Comparison of ENCODE assay signal across 10 mouse cellular contexts in the genomic region with DNA sequence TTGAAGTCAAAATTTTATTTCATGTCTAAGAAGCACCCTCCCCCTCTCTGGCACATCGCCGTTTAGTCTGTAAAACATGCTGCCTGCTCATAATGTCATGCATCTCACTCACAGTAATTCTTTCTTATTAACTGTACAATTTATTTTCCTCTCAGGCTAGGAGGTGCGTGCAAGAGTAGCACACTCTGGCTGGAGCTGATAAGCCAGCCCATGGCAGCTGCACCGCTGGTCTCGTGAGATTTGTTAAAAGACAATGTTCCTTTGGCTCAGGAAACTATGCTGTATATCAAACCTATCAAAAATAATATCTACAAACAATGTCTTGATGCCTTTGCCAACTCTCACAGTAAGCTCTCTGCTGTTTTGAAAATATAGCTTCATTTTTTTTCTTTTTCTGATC.
A peak's percentile ranks its signal among the peaks of the same experiment; 100 is the strongest.
DNase-seq lines count a peak whose midpoint lies in the region; ATAC-seq and TF ChIP-seq lines count a peak whose summit lies in the region.
"Had no signal": no experiment of that assay in that cellular context is flagged by ENCODE, and none has a peak within 500 bp of the region (broad histone marks: within the 10 kb centered on the region; RNA-seq: fewer than 3 reads in every experiment).

No protein-coding gene starts in this region.

- no peaks in the 10 kb centered on the region for H3K27me3 ChIP-seq in embryonic facial prominence, embryonic 14.5 days (replicated peaks; ENCODE audit: control insufficient read depth, insufficient read depth, low read length)
- H3K27me3 ChIP-seq in embryonic facial prominence, embryonic 10.5 days (replicated peaks; ENCODE audit: low read depth, poor library complexity, severe bottlenecking), result no peaks in the 10 kb centered on the region
- no peaks in the 10 kb centered on the region for H3K27me3 ChIP-seq in G1E (ENCODE audit: insufficient read depth, low read length)
- no peaks in the 10 kb centered on the region for H3K27me3 ChIP-seq in hindbrain, embryonic 13.5 days

- no peak overlapping the region for H3K4me2 ChIP-seq in embryonic facial prominence, embryonic 14.5 days (ENCODE audit: low read depth, low read length)
- H3K4me2 ChIP-seq in hindbrain, embryonic 13.5 days, result no peak overlapping the region

- no peak overlapping the region for H3K9ac ChIP-seq in embryonic facial prominence, embryonic 14.5 days (ENCODE audit: low read depth, low read length)
- no peak overlapping the region for H3K9ac ChIP-seq in hindbrain, embryonic 13.5 days

- 58% methylated on average over 5 of the region's 5 CpGs for whole genome bisulfite sequencing in embryonic facial prominence, embryonic 14.5 days
- 85% methylated on average over 5 of the region's 5 CpGs for WGBS in embryonic facial prominence, embryonic 10.5 days
- 47% methylated on average over 5 of the region's 5 CpGs for WGBS in hindbrain, embryonic 13.5 days

- H3K4me1 ChIP-seq in embryonic facial prominence, embryonic 14.5 days (ENCODE audit: control insufficient read depth, insufficient read depth, low read length), result no peaks in the 10 kb centered on the region
- H3K4me1 ChIP-seq in embryonic facial prominence, embryonic 10.5 days, result no peaks in the 10 kb centered on the region
- H3K4me1 ChIP-seq in G1E (ENCODE audit: insufficient read depth, low read depth, low read length), result peaks cover 20% of the 10 kb centered on the region
- H3K4me1 ChIP-seq in hindbrain, embryonic 13.5 days (replicated peaks), result no peaks in the 10 kb centered on the region

- no peaks in the 10 kb centered on the region for H3K36me3 ChIP-seq in embryonic facial prominence, embryonic 14.5 days (ENCODE audit: control insufficient read depth, insufficient read depth, low read length)
- H3K36me3 ChIP-seq in embryonic facial prominence, embryonic 10.5 days (replicated peaks), result no peaks in the 10 kb centered on the region
- no peaks in the 10 kb centered on the region for H3K36me3 ChIP-seq in G1E (replicated peaks)
- H3K36me3 ChIP-seq in hindbrain, embryonic 13.5 days, result no peaks in the 10 kb centered on the region

- DNase-seq in embryonic facial prominence, embryonic 14.5 days (ENCODE audit: low spot score), result peak; percentile 43
- no peak for DNase-seq in embryonic facial prominence, embryonic 10.5 days (ENCODE audit: low spot score)
- peak; percentile 46 for DNase-seq in G1E (ENCODE audit: low spot score)
- DNase-seq in heart, adult 9 months (ENCODE audit: low spot score in 2 of 2), result no peak
- DNase-seq in left cerebral cortex, adult 9 months (ENCODE audit: low spot score in 2 of 2), result no peak
- DNase-seq in MN1 (ENCODE audit: low spot score), result no peak
- DNase-seq: B cell, adult 2 months; retina, postnatal 1 day had no signal

- H3K4me3 ChIP-seq in embryonic facial prominence, embryonic 14.5 days (ENCODE audit: low read depth, low read length), result no peak overlapping the region
- H3K4me3 ChIP-seq in embryonic facial prominence, embryonic 10.5 days, result no peak overlapping the region
- H3K4me3 ChIP-seq in G1E (ENCODE audit: low read depth, low read length), result no peak overlapping the region
- H3K4me3 ChIP-seq in hindbrain, embryonic 13.5 days, result no peak overlapping the region

- H3K9me3 ChIP-seq in embryonic facial prominence, embryonic 14.5 days (ENCODE audit: control insufficient read depth, low read length), result no peaks in the 10 kb centered on the region
- no peaks in the 10 kb centered on the region for H3K9me3 ChIP-seq in embryonic facial prominence, embryonic 10.5 days
- no peaks in the 10 kb centered on the region for H3K9me3 ChIP-seq in G1E (replicated peaks)
- H3K9me3 ChIP-seq in hindbrain, embryonic 13.5 days, result no peaks in the 10 kb centered on the region

- no peak for ATAC-seq in embryonic facial prominence, embryonic 14.5 days (ENCODE audit: low read depth)
- peak; percentile 98 for ATAC-seq in G1E (ENCODE audit: extremely low read depth, insufficient number of reproducible peaks, low FRiP score, poor library complexity, severe bottlenecking)
- ATAC-seq in hindbrain, embryonic 13.5 days (ENCODE audit: low FRiP score), result peak; percentile 73; the same call in 1 of the 2 replicates
- peak; percentile 52; the same call in 1 of the 2 replicates for ATAC-seq in megakaryocyte, adult 5-6 weeks (ENCODE audit: poor library complexity, severe bottlenecking)

- TF ChIP-seq CTCF in G1E (IDR thresholded peaks at IDR 0.05; ENCODE audit: low read depth, low read length), result no peak

- no peak overlapping the region for H3K27ac ChIP-seq in embryonic facial prominence, embryonic 14.5 days (replicated peaks; ENCODE audit: low read depth, low read length)
- H3K27ac ChIP-seq in embryonic facial prominence, embryonic 10.5 days (replicated peaks), result no peak overlapping the region
- peak overlapping the region; percentile 40; the same call in 1 of the 2 replicates for H3K27ac ChIP-seq in hindbrain, embryonic 13.5 days

Comparison
In these comparisons a context has a peak if more than half of its experiments do, and no peak if none do; other contexts are left out.
1. DNase-seq: peak in embryonic facial prominence, embryonic 14.5 days (single experiment) and G1E (single experiment); none in embryonic facial prominence, embryonic 10.5 days (single experiment), heart, adult 9 months (0 of 2), left cerebral cortex, adult 9 months (0 of 2) and MN1 (single experiment).